Mouse (Mus musculus) midbrain, embryonic 12.5 days (tissue): ENCODE results near the gene Myo15b. TPM values are rescaled to one million over a fixed set of nuclear protein-coding genes. Genes with fewer than 3 reads are reported as not detected.

ENCODE experiments used
- ATAC-seq: fragments of 200-750 bp; cut with Nextera tagmentation; 2 replicates; pipeline ENCODE4 v1.8.0; 2017; ENCODE audit warnings: low read depth, moderate TSS enrichment, moderate library complexity; ENCODE audit not compliant: low FRiP score
- H3K27ac ChIP-seq: fragments of 300-500 bp; sonication (generic); replicated peaks from 2 replicates; pipeline ENCODE4 v1.5.1; 2016; ENCODE audit warnings: mild to moderate bottlenecking
- H3K27me3 ChIP-seq: fragments of 300-500 bp; sonication (generic); 2 replicates; pipeline ENCODE4 v1.6.1; 2016; ENCODE audit warnings: mild to moderate bottlenecking
- H3K36me3 ChIP-seq: fragments of 300-500 bp; sonication (generic); 2 replicates; pipeline ENCODE4 v1.6.1; 2016
- H3K4me1 ChIP-seq: fragments of 300-500 bp; sonication (generic); 2 replicates; pipeline ENCODE4 v1.6.1; 2016
- H3K4me2 ChIP-seq: fragments of 300-500 bp; sonication (generic); replicated peaks from 2 replicates; pipeline ENCODE4 v1.6.1; 2016; ENCODE audit warnings: mild to moderate bottlenecking, moderate library complexity
- H3K4me3 ChIP-seq: fragments of 300-500 bp; sonication (generic); 2 replicates; pipeline ENCODE4 v1.5.1; 2016; ENCODE audit warnings: mild to moderate bottlenecking
- H3K9ac ChIP-seq: fragments of 300-500 bp; sonication (generic); replicated peaks from 2 replicates; pipeline ENCODE4 v1.6.1; 2016; ENCODE audit warnings: mild to moderate bottlenecking, moderate library complexity
- H3K9me3 ChIP-seq: fragments of 300-500 bp; sonication (generic); 2 replicates; pipeline ENCODE4 v1.6.1; 2016; ENCODE audit warnings: mild to moderate bottlenecking
- WGBS: fragments of 180-500 bp; shearing (Covaris S2); methylation state at CpG from one replicate; pipeline ENCODE4 v1.1.7; 2016; 5-methylcytosine and 5-hydroxymethylcytosine counted together
- polyA plus RNA-seq: library from polyadenylated mRNA; unstranded; fragments of >200 nt; fragmentation: Nextera tagmentation; extraction: Ambion mirVana; gene quantifications from 2 replicates; pipeline ENCODE4 v1.2.1, GENCODE M21; 2016

The Myo15b gene
- polyA plus RNA-seq, 1 experiment from 2014 or later, result 0.37 TPM

- Histone ChIP-seq H3K27ac (peak within 1 kb of the TSS; percentile 1; the same call in 1 of the 2 replicates), H3K27me3 (no peaks in the 10 kb centered on the region), H3K9ac (no peak within 1 kb of the TSS; the same call in 1 of the 2 replicates), H3K9me3 (no peaks in the 10 kb centered on the region), H3K4me2 (no peak within 1 kb of the TSS), H3K4me3 (no peak within 1 kb of the TSS), H3K4me1 (peaks cover 18% of the 10 kb centered on the region), H3K36me3 (peaks cover 21% of the 10 kb centered on the region)
- 31% methylated on average over 16 of the region's 16 CpGs for WGBS
- no peak for ATAC-seq
Observed at GRCm38 (mm10) chr11:115899486-115900266, 41.5 kb downstream of the Myo15b start, which contains the start of gene Smim5. Gene Smim5 (plus strand): TSS chr11:115899966.

GRCm38 (mm10) chr11:115900561-115901337 is 42.5 kb downstream of the Myo15b start:
- Histone ChIP-seq H3K9ac (no peak overlapping the region), H3K4me3 (no peak overlapping the region)
- WGBS, result 70% methylated on average over 8 of the region's 8 CpGs

GRCm38 (mm10) chr11:115901338-115902161 is 43.3 kb downstream of the Myo15b start:
- H3K27me3 ChIP-seq, result no peaks in the 10 kb centered on the region
- no peaks in the 10 kb centered on the region for H3K9me3 ChIP-seq
- no peak overlapping the region for H3K9ac ChIP-seq
- H3K4me3 ChIP-seq, result no peak overlapping the region
- no peak overlapping the region for H3K27ac ChIP-seq
- 88% methylated on average over 9 of the region's 9 CpGs for WGBS
- ATAC-seq, result no peak
- peaks cover 6% of the 10 kb centered on the region for H3K36me3 ChIP-seq
- H3K4me2 ChIP-seq, result no peak overlapping the region
- H3K4me1 ChIP-seq, result peaks cover 24% of the 10 kb centered on the region

More at GRCm38 (mm10) chr11:115900561-115901337, 42.5 kb downstream of the Myo15b start:
- Histone ChIP-seq H3K27ac (no peak overlapping the region), H3K4me1 (peaks cover 22% of the 10 kb centered on the region), H3K9me3 (no peaks in the 10 kb centered on the region), H3K4me2 (no peak overlapping the region), H3K27me3 (no peaks in the 10 kb centered on the region), H3K36me3 (peaks cover 10% of the 10 kb centered on the region)
- ATAC-seq, result no peak

- H3K4me3 ChIP-seq, result no peak overlapping the region
- H3K36me3 ChIP-seq, result no peaks in the 10 kb centered on the region
- 86% methylated on average over 5 of the region's 5 CpGs for WGBS
- H3K4me1 ChIP-seq, result peaks cover 24% of the 10 kb centered on the region
- H3K27ac ChIP-seq, result no peak overlapping the region
- no peaks in the 10 kb centered on the region for H3K27me3 ChIP-seq
- no peaks in the 10 kb centered on the region for H3K9me3 ChIP-seq
- no peak for ATAC-seq
- H3K9ac ChIP-seq, result no peak overlapping the region
- no peak overlapping the region for H3K4me2 ChIP-seq
Observed at GRCm38 (mm10) chr11:115902177-115902576, 44.0 kb downstream of the Myo15b start.

GRCm38 (mm10) chr11:115902831-115903230 is 44.6 kb downstream of the Myo15b start:
- WGBS, result 89% methylated on average over 1 of the region's 1 CpGs
- Histone ChIP-seq H3K4me1 (peaks cover 24% of the 10 kb centered on the region), H3K27me3 (no peaks in the 10 kb centered on the region), H3K9me3 (no peaks in the 10 kb centered on the region), H3K4me2 (no peak overlapping the region), H3K27ac (no peak overlapping the region), H3K36me3 (no peaks in the 10 kb centered on the region), H3K9ac (no peak overlapping the region), H3K4me3 (no peak overlapping the region)
- ATAC-seq, result no peak

GRCm38 (mm10) chr11:115903384-115904230 is 45.4 kb downstream of the Myo15b start:
- H3K4me2 ChIP-seq, result no peak overlapping the region
- peaks cover 24% of the 10 kb centered on the region for H3K4me1 ChIP-seq
- ATAC-seq, result no peak
- no peaks in the 10 kb centered on the region for H3K36me3 ChIP-seq
- H3K27ac ChIP-seq, result no peak overlapping the region
- H3K9ac ChIP-seq, result no peak overlapping the region
- H3K27me3 ChIP-seq, result no peaks in the 10 kb centered on the region
- WGBS, result 77% methylated on average over 11 of the region's 11 CpGs
- no peaks in the 10 kb centered on the region for H3K9me3 ChIP-seq
- H3K4me3 ChIP-seq, result no peak overlapping the region

GRCm38 (mm10) chr11:115904231-115904955 is 46.2 kb downstream of the Myo15b start:
- no peak overlapping the region for H3K9ac ChIP-seq
- no peak for ATAC-seq
- no peaks in the 10 kb centered on the region for H3K36me3 ChIP-seq
- H3K4me3 ChIP-seq, result no peak overlapping the region
- no peaks in the 10 kb centered on the region for H3K9me3 ChIP-seq
- 88% methylated on average over 8 of the region's 8 CpGs for WGBS
- H3K4me1 ChIP-seq, result peaks cover 24% of the 10 kb centered on the region; the same call in 1 of the 2 replicates
- no peak overlapping the region for H3K4me2 ChIP-seq
- no peak overlapping the region for H3K27ac ChIP-seq
- H3K27me3 ChIP-seq, result no peaks in the 10 kb centered on the region

GRCm38 (mm10) chr11:115904956-115905790 is 47.0 kb downstream of the Myo15b start:
- Histone ChIP-seq H3K4me1 (peaks cover 17% of the 10 kb centered on the region; the same call in 1 of the 2 replicates), H3K27me3 (no peaks in the 10 kb centered on the region), H3K27ac (peak overlapping the region; percentile 25; the same call in 1 of the 2 replicates), H3K9me3 (no peaks in the 10 kb centered on the region), H3K4me2 (no peak overlapping the region), H3K4me3 (no peak overlapping the region), H3K36me3 (no peaks in the 10 kb centered on the region), H3K9ac (no peak overlapping the region)
- no peak for ATAC-seq
- WGBS, result 49% methylated on average over 16 of the region's 16 CpGs

GRCm38 (mm10) chr11:115906116-115906515 is 47.9 kb downstream of the Myo15b start:
- no peaks in the 10 kb centered on the region for H3K9me3 ChIP-seq
- 73% methylated on average over 3 of the region's 3 CpGs for WGBS
- ATAC-seq, result no peak
- no peak overlapping the region for H3K27ac ChIP-seq
- no peaks in the 10 kb centered on the region for H3K36me3 ChIP-seq
- H3K4me1 ChIP-seq, result peaks cover 9% of the 10 kb centered on the region; the same call in 1 of the 2 replicates
- no peak overlapping the region for H3K9ac ChIP-seq
- no peak overlapping the region for H3K4me3 ChIP-seq
- H3K27me3 ChIP-seq, result no peaks in the 10 kb centered on the region
- no peak overlapping the region for H3K4me2 ChIP-seq

GRCm38 (mm10) chr11:115906521-115906920 is 48.3 kb downstream of the Myo15b start:
- Histone ChIP-seq H3K9me3 (no peaks in the 10 kb centered on the region), H3K4me1 (peaks cover 6% of the 10 kb centered on the region; the same call in 1 of the 2 replicates), H3K4me2 (no peak overlapping the region), H3K27ac (no peak overlapping the region), H3K36me3 (no peaks in the 10 kb centered on the region), H3K27me3 (no peaks in the 10 kb centered on the region), H3K9ac (no peak overlapping the region), H3K4me3 (no peak overlapping the region)
- ATAC-seq, result no peak
- 88% methylated on average over 5 of the region's 5 CpGs for WGBS
